In genomic region chr8:70647343-70648163, GRCm38 (mm10) we compare ENCODE assay signal across 9 mouse cellular contexts. TPM values are rescaled to one million over a fixed set of nuclear protein-coding genes. Genes with fewer than 3 reads are reported as not detected.
A peak's percentile ranks its signal among the peaks of the same experiment; 100 is the strongest.
DNase-seq lines count a peak whose midpoint lies in the region.
"Had no signal": no experiment of that assay in that cellular context is flagged by ENCODE, and none has a peak within 500 bp of the region (broad histone marks: within the 10 kb centered on the region; RNA-seq: fewer than 3 reads in every experiment).

No protein-coding gene starts in this region.

- WGBS in macrophage (ENCODE audit: missing documents): 84% methylated on average over 8 of the region's 8 CpGs

- intact Hi-C loops in left cerebral cortex, postnatal 4 days (cut with DNase I): no loop called here

- H3K27ac ChIP-seq in macrophage: peak overlapping the region; percentile 98

- H3K79me2 ChIP-seq in macrophage (ENCODE audit: inconsistent target): peaks cover 7% of the 10 kb centered on the region; the same call in 1 of the 2 replicates

- H3K4me3 ChIP-seq in macrophage (ENCODE audit: inconsistent target): no peak overlapping the region

- peak; percentile 64 for DNase-seq in adrenal gland, adult 2 months
- no peak for DNase-seq in adrenal gland, postnatal 4 days (ENCODE audit: low spot score in 2 of 2)
- DNase-seq in embryo, embryonic 11 days: peak; percentile 76
- peak; percentile 86 for DNase-seq in kidney, adult 11 months
- DNase-seq in spleen, postnatal 4 days (ENCODE audit: low spot score in 2 of 2): no peak
- no peak for DNase-seq in left cerebral cortex, postnatal 4 days
- DNase-seq in spleen, postnatal 10 days (ENCODE audit: low spot score in 2 of 2): no peak
- DNase-seq: layer of hippocampus, adult 9-11 months had no signal

- H3K36me3 ChIP-seq in macrophage (ENCODE audit: inconsistent target): peaks cover 9% of the 10 kb centered on the region; the same call in 1 of the 2 replicates

RNA-seq across cellular contexts. Expression of gene Pgpep1, which starts 12.6 kb away (rescaled TPM):
- total RNA-seq in adrenal gland, adult 2 months (2021): 100 to 1,000 TPM; 115 to 127 TPM
- 115 and 117 TPM in 2 replicates for polyA plus RNA-seq in adrenal gland, adult 2 months (2012; rRNA removed)
- total RNA-seq in adrenal gland, postnatal 4 days (2021): 10 to 100 TPM; 62.1 to 76.0 TPM
- 10 to 100 TPM in 25 of 26 experiments, 1 to 10 TPM in 1; 8.5 to 30.1 (median 21.1) TPM for total RNA-seq in macrophage (2018; cell fraction: chromatin; rRNA removed)
- 10 to 100 TPM; 19.1 to 38.4 (median 30.7) TPM for total RNA-seq in macrophage (2018; cell fraction: cytosol; rRNA removed)
- 10 to 100 TPM; 12.7 to 46.1 (median 25.0) TPM for total RNA-seq in macrophage (2018; cell fraction: nucleus; rRNA removed)
- 19.1 to 57.8 TPM (median 24.3 TPM) in 3 replicates for polyA plus RNA-seq in macrophage (2018)
- 10 to 100 TPM; 29.7 to 30.5 TPM for total RNA-seq in left cerebral cortex, postnatal 4 days (2021)

RNA-seq across cellular contexts. Expression of gene Gdf15, which starts 15.3 kb away (rescaled TPM):
- 10 to 100 TPM in 1 of 2 experiments, 1 to 10 TPM in 1; 1.3 to 44.6 TPM for total RNA-seq in adrenal gland, adult 2 months (2021)
- polyA plus RNA-seq in adrenal gland, adult 2 months (2012; rRNA removed): 18.5 and 22.2 TPM in 2 replicates
- 1 to 10 TPM in 1 of 2 experiments, under 1 TPM in 1; 0.59 to 1.8 TPM for total RNA-seq in adrenal gland, postnatal 4 days (2021)
- total RNA-seq in macrophage (2018; cell fraction: chromatin; rRNA removed): 100 to 1,000 TPM in 12 of 26 experiments, 10 to 100 TPM in 13, 1 to 10 TPM in 1; 7.8 to 467 (median 92.6) TPM
- total RNA-seq in macrophage (2018; cell fraction: cytosol; rRNA removed): 1,000 to 10,000 TPM in 6 of 26 experiments, 100 to 1,000 TPM in 15, 10 to 100 TPM in 5; 69.9 to 1,947 (median 332) TPM
- 1,000 to 10,000 TPM in 7 of 26 experiments, 100 to 1,000 TPM in 16, 10 to 100 TPM in 3; 89.0 to 1,533 (median 505) TPM for total RNA-seq in macrophage (2018; cell fraction: nucleus; rRNA removed)
- polyA plus RNA-seq in macrophage (2018): 24.3 to 124 TPM (median 74.3 TPM) in 3 replicates
- not detected for total RNA-seq in left cerebral cortex, postnatal 4 days (2021)

RNA-seq across cellular contexts. Expression of gene Lsm4, which starts 25.5 kb away (rescaled TPM):
- total RNA-seq in adrenal gland, adult 2 months (2021): 10 to 100 TPM; 65.2 to 88.5 TPM
- polyA plus RNA-seq in adrenal gland, adult 2 months (2012; rRNA removed): 81.3 and 112 TPM in 2 replicates
- 10 to 100 TPM; 96.6 to 99.0 TPM for total RNA-seq in adrenal gland, postnatal 4 days (2021)
- 10 to 100 TPM in 20 of 26 experiments, 1 to 10 TPM in 6; 2.7 to 27.9 (median 15.6) TPM for total RNA-seq in macrophage (2018; cell fraction: chromatin; rRNA removed)
- total RNA-seq in macrophage (2018; cell fraction: cytosol; rRNA removed): 10 to 100 TPM; 43.2 to 69.6 (median 58.9) TPM
- total RNA-seq in macrophage (2018; cell fraction: nucleus; rRNA removed): 10 to 100 TPM; 14.4 to 45.5 (median 23.0) TPM
- 47.7 to 66.4 TPM (median 48.9 TPM) in 3 replicates for polyA plus RNA-seq in macrophage (2018)
- total RNA-seq in left cerebral cortex, postnatal 4 days (2021): 10 to 100 TPM; 85.2 to 93.7 TPM

RNA-seq across cellular contexts. Expression of gene Lrrc25, which starts 31.6 kb away (rescaled TPM):
- total RNA-seq in adrenal gland, adult 2 months (2021): 1 to 10 TPM; 1.8 to 3.6 TPM
- 8.4 and 11.1 TPM in 2 replicates for polyA plus RNA-seq in adrenal gland, adult 2 months (2012; rRNA removed)
- total RNA-seq in adrenal gland, postnatal 4 days (2021): 1 to 10 TPM; 2.9 to 3.8 TPM
- total RNA-seq in macrophage (2018; cell fraction: chromatin; rRNA removed): 100 to 1,000 TPM in 7 of 26 experiments, 10 to 100 TPM in 19; 21.1 to 149 (median 77.4) TPM
- 100 to 1,000 TPM in 25 of 26 experiments, 10 to 100 TPM in 1; 89.3 to 365 (median 193) TPM for total RNA-seq in macrophage (2018; cell fraction: cytosol; rRNA removed)
- total RNA-seq in macrophage (2018; cell fraction: nucleus; rRNA removed): 100 to 1,000 TPM in 23 of 26 experiments, 10 to 100 TPM in 3; 63.8 to 384 (median 181) TPM
- 104 to 230 TPM (median 156 TPM) in 3 replicates for polyA plus RNA-seq in macrophage (2018)
- total RNA-seq in left cerebral cortex, postnatal 4 days (2021): 1 to 10 TPM; 1.1 to 1.3 TPM

RNA-seq across cellular contexts. Expression of gene Ssbp4, which starts 38.9 kb away (rescaled TPM):
- 100 to 1,000 TPM in 1 of 2 experiments, 10 to 100 TPM in 1; 76.2 to 110 TPM for total RNA-seq in adrenal gland, adult 2 months (2021)
- polyA plus RNA-seq in adrenal gland, adult 2 months (2012; rRNA removed): 476 and 593 TPM in 2 replicates
- 100 to 1,000 TPM; 137 to 154 TPM for total RNA-seq in adrenal gland, postnatal 4 days (2021)
- total RNA-seq in macrophage (2018; cell fraction: chromatin; rRNA removed): 100 to 1,000 TPM in 19 of 26 experiments, 10 to 100 TPM in 7; 38.7 to 250 (median 142) TPM
- 100 to 1,000 TPM in 25 of 26 experiments, 10 to 100 TPM in 1; 92.7 to 165 (median 127) TPM for total RNA-seq in macrophage (2018; cell fraction: cytosol; rRNA removed)
- 100 to 1,000 TPM in 8 of 26 experiments, 10 to 100 TPM in 18; 37.5 to 190 (median 88.4) TPM for total RNA-seq in macrophage (2018; cell fraction: nucleus; rRNA removed)
- polyA plus RNA-seq in macrophage (2018): 71.4 to 137 TPM (median 122 TPM) in 3 replicates
- total RNA-seq in left cerebral cortex, postnatal 4 days (2021): 100 to 1,000 TPM; 156 to 193 TPM

Comparison
In these comparisons a context has a peak if more than half of its experiments do, and no peak if none do; other contexts are left out.
1. DNase-seq: peak in adrenal gland, adult 2 months (single experiment), embryo, embryonic 11 days (single experiment) and kidney, adult 11 months (single experiment); none in adrenal gland, postnatal 4 days (0 of 2), spleen, postnatal 4 days (0 of 2), left cerebral cortex, postnatal 4 days (single experiment) and spleen, postnatal 10 days (0 of 2).